Mouse (Mus musculus): ENCODE results near the gene Gm30191.
A peak's percentile ranks its signal among the peaks of the same experiment; 100 is the strongest.
"Not testable (repeated sequence)": the region's sequence is repeated elsewhere in the genome, so short reads cannot be mapped to it uniquely, and the experiment has no call there.

The Gm30191 gene

DNA sequence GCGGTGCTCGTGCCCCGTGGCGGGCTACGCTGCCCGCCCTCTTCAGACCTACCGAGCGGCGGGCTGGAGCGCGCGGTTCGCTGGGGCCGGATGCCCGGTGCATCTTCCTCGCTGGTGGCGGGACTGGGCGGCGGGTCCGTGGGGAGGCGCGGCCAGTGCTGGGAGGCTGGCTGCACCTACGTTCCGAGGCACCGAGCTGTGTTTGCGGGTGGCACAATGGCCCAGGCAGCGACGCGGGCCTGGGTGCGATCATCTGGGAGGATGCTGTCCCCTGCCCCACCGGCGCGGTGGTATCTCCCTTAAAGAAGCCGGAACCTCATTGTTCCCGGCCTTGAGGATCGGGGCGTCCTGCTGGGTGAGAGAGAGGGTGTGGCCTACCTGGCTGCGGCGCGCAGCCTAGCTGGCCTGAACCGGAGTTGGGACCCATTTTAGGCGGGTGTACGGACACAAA lies 40.9 kb downstream of the Gm30191 start, which contains the start of gene Pdik1l:
TSS of gene Pdik1l (minus strand) at position 321 of the 451 bp plus-strand sequence.
- DNase-seq, result peak; percentile 78

- no peak for DNase-seq
These were observed 41.9 kb downstream of the Gm30191 start for GRCm38 (mm10) chr4:134288397-134289256.

GRCm38 (mm10) chr4:134292067-134292466 lies 45.3 kb downstream of the Gm30191 start:
- peak; percentile 46 for DNase-seq

DNA sequence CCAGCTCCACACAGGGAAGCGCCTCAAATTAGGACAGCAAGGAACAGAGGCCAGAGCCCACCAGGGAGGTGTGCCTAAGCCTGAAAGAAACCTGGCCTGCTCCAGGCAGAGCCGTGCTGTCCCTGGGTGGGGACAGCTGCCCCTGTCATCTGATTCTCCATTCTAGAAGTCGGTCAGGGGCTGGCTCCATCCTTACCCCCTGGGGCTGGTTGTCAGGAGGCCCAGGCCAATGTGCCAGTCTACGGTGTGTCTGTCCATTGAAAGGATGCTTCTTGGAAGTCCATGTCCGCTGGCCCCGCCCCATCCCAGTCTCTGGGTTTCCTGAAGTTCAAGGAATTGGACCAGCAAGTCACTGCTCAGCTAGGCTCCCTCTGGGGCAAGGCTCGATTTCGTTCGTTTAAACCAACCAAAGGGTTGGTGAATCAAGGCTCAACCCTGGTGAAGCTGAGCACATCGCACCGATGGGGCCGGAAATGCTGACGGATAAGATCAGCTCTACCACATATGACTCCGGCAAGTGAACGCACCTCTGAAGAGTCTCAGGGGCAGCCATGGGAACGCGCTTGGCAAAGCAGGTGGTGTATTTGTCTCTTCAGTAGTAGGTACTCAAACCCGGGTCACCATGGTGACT lies 46.4 kb downstream of the Gm30191 start:
- DNase-seq, result no peak

DNA sequence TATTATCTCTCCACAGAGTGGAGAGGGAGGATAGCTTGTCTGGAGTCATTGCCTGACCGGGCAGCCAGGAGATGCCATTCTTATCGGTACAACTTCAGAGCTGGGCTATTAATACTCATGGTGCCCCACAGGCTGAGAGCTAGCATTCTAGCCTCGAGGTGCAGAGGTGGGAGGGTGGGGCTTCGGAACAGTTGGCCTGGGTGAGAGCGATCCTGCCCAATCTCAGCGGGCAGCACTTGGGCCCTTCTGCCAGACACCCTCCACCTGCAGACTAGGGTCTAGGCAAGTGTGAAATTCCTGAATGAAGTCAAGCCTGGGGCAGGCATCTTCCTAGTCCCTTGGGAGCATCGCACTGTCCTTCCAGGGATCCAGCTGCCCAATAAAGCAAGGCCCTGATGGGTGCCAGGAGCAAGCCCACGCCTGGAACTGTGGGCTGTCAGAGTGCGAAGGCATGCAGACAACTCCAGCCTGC lies 47.0 kb downstream of the Gm30191 start:
- DNase-seq, result no peak

- DNase-seq, result not testable (repeated sequence)
These were observed 49.4 kb downstream of the Gm30191 start for GRCm38 (mm10) chr4:134296096-134296495.

GRCm38 (mm10) chr4:134296523-134296922 lies 49.8 kb downstream of the Gm30191 start:
- DNase-seq, result no peak

- DNase-seq, result peak; percentile 29
These were observed 50.6 kb downstream of the Gm30191 start for GRCm38 (mm10) chr4:134297369-134297768.

GRCm38 (mm10) chr4:134298626-134299497 lies 52.1 kb downstream of the Gm30191 start:
- DNase-seq, result no peak

DNA sequence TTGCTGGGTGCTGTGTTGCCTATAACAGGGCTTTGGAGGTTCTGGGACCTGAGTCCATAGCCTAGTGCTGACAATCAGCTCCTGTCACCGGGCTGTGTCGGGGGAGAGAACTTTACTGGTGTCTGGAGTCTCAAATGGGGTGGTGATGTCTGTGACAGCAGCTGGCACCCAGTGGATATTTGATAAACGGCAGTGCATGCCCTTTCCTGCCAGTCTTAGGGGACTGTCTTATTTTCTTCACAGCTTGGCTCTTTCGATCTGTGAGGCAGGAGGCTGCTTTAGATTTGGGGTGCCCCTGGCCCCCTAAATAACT lies 52.7 kb downstream of the Gm30191 start:
- DNase-seq, result no peak
